Mouse (Mus musculus): Measurements from ENCODE around the gene Mbnl1. TPM values are rescaled to one million over a fixed set of nuclear protein-coding genes. Genes with fewer than 3 reads are reported as not detected.

Mbnl1 gene
- total RNA-seq, 2 experiments from 2014 or later, result 125 to 154 TPM

DNA sequence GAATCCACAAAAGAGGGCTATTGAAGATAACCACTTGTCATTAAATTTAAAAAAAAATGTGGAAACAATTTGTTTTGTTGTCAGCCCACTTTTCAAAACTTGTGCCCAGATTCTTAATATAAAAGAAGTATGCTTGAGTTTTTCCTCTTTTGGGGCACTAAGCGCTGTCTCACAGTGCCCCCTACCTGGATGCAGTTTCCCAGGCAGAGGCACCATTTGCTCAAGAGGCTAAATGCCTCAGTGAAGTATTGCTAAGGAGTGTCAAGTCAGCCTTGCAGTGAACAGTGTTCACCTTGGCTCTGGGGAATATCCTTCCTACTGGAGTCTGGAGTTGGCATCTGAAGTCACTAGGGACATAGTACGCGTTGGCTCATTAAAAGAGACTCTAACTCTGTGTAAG lies 113.4 kb downstream of the Mbnl1 start:
- intact Hi-C loops (cut with DNase I), result no loop called here
- no peak for DNase-seq (ENCODE audit: low spot score in 2 of 2)

DNA sequence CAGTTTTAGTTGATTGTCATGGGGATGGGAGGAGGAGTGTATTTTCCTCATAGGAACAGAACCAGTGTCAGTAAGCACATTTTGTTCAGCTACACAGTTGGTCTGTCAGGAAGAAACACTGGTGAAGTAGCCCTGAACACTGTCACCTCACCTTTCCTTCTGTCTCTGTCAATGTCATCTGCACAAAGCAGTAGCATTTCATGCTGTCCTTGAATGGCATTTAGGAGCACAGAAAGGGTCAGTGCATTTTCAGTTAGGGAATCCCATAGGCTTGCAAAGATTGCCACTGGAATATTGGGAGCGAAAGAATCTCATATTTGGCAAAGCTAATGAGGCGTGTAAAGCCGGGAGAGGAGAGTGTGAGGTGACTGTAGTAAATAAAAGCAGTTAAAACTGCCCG lies 114.5 kb downstream of the Mbnl1 start:
- no peak for DNase-seq (ENCODE audit: low spot score in 2 of 2)
- intact Hi-C loops (cut with DNase I), result no loop called here

DNA sequence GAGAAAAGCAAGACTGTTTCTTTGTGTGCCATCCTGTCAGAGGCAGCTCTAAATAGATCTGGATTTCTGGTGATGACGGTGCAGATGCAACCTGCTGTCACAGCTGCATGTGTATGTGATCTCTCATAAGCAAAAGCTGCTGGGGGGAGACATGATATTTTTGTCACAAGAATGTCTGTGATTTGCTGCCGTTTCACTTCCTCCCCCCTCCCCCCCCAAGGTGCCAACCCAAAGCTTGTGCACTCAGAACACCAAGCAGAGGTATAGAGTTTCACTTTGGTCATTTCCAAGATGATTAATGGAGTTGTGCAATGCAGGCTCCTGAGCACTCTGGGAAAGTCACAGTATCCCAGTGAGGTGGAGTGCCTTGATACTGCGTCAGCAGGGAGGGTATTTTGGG lies 116.7 kb downstream of the Mbnl1 start:
- no peak for DNase-seq (ENCODE audit: low spot score in 2 of 2)
- intact Hi-C loops (cut with DNase I), result no loop called here

DNA sequence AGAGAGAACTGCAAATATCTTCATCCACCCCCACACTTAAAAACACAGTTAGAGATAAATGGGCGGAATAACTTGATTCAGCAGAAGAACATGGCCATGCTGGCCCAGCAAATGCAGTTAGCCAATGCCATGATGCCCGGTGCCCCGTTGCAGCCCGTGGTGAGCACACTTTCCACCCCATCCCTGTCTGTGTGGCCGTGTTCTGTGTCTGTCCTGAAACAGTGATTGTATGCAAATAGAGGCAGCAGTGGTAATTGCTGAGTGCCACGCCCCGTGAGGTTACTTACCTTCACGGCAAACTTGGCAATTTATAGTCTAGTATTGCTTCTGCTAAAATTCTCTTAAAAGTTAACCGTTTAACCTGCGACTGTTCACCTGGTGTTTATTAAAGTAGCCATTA lies 123.0 kb downstream of the Mbnl1 start:
- intact Hi-C loops (cut with DNase I), result no loop called here
- DNase-seq (ENCODE audit: low spot score in 2 of 2), result no peak

DNA sequence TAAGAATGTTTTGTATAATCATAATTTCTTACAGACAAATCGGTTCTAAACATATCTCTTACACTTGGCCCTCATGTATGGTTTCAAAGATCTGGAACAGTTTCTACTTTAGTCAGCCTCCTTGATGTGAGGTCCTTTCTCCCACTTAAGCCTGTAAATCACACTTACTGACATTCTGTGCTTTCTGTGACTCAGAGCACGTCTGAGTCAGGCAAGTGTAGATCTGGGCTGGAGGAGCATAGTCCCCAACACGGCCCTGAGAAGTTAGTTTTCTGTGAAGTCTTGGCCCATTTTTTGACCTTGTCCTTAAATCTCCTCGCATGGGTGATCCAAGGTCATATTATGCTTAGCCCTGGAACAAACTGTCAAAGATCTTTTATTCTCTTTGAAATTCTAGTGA lies 124.4 kb downstream of the Mbnl1 start:
- DNase-seq (ENCODE audit: low spot score in 2 of 2), result no peak
- intact Hi-C loops (cut with DNase I), result no loop called here

DNA sequence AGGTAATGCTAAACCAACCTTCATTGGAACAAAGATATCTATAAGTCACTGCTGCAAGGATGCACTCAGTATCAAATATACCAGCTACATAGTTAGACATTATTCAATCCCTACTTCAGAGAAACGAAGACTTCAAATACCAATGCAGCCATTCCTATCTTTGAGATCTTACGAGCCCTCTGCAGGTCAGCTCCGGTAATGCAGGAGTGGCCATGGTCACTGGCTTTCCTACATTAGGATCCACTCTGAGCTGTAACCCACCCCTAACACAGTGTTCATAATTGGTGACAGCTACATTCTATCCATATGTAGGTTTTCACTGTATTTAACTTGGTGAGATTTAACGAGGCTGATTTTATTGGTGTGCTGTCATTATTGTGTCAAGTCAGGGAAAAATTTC lies 129.1 kb downstream of the Mbnl1 start:
- peak; percentile 25 to 66 for DNase-seq (ENCODE audit: low spot score in 2 of 2)
- intact Hi-C loops (cut with DNase I), result no loop called here

DNA sequence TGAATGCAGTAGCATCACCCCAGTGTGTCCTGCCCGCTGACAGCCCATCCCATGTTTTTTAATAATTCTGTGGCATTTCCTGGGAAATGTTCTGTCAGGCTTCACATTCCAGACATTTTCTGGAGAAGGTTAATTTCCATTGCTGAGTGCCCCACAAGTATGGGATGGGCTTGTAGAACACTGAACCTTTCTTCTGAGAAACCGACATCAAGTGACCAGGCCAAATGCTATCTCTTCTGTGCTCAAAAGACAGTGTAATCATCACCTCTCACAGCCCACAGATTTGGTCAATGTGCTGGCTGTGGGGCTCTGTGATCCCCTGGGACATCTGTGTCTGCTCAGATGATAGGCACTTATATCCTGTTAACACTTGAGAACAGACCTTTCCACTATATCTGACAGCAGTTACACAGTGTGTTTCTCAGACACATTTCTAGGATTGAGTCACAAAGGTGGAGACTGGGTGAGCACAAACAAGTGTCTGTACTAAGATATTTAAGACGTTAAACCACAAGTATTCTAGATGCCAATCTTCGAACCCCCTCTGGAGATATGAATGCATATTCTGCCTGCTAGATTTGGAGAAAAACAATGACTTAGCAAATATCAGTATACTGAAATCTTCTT lies 130.4 kb downstream of the Mbnl1 start:
- no peak for DNase-seq (ENCODE audit: low spot score in 2 of 2)
- intact Hi-C loops (cut with DNase I), result no loop called here

DNA sequence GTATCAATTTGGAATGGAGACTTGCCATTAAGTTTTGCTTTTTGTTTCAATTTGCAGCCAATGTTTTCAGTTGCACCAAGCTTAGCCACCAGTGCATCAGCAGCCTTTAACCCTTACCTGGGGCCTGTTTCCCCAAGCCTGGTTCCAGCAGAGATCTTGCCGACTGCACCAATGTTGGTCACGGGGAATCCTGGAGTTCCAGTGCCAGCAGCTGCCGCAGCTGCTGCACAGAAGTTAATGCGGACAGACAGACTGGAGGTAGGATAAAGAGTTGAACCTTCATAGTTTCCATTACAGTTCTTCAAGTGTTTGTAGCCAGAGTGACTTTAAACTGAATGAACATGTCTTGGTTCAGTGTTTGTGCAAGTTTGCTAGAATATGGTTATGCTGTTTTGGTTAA lies 131.0 kb downstream of the Mbnl1 start:
- intact Hi-C loops (cut with DNase I), result no loop called here
- DNase-seq (ENCODE audit: low spot score in 2 of 2), result no peak

DNA sequence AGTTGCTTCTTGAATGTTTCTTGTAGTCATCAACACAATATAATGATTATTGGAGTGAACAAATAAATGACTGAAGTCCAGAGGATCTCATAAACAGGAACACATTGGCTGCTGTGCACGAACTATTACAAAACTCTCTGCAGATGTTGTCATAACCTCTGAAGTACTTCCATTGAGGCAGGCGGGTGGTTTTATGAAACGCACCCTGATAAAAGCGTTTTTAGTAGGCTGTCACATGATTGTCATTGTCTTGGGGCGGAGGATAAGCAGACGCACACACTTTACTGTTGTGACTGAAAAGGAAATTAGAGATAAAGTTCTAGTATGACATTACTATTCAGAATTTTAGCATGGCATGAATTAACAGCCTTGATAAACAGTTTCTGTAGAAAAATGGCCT lies 131.6 kb downstream of the Mbnl1 start:
- intact Hi-C loops (cut with DNase I), result no loop called here
- no peak for DNase-seq (ENCODE audit: low spot score in 2 of 2)

DNA sequence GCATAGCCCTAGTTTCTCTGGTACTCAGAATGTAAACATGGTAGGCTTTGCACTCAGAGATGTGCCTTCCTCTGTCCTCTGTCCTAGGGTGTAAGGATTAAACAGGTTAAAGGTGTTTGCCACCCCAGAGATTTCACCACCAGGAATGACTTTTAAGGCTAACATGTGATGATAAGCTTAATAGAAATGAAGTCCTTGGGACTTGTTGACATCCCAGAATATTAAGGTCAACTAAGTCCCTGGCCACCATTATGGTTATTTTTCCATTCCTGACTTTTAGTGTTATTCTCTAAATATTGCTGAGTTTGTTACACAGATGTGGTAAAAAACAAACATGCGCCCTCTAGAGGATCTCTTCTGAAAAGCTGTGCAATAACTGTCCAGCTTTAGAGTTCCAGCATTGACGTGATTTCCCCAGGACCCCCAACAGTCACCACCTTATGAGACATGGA lies 136.3 kb downstream of the Mbnl1 start:
- no peak for DNase-seq (ENCODE audit: low spot score in 2 of 2)
- intact Hi-C loops (cut with DNase I), result no loop called here

DNA sequence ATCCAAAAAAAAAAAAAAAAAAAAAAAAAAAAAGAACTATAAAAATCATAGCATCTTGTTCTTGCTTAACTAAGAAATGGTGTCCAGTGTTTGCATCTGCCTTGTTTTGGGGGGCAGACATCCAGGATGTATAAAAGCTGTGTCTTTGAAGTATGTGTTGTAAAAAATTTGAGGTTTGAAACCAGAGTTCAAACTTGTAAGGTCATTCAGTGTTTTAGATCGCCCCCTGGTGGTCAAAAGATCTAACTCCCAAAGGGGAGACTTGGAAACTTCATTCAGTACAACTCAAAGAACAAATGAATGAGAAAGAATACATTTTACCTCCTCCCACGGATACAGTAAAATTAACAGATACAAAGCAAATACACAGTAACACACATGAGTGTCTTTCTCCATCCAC lies 139.2 kb downstream of the Mbnl1 start:
- intact Hi-C loops (cut with DNase I), result loop anchor here (5.0 kb wide), 1 partner anchor 110 kb away; no protein-coding TSS in a partner anchor
- DNase-seq (ENCODE audit: low spot score in 2 of 2), result peak in 1 of 2 experiments; percentile 28

DNA sequence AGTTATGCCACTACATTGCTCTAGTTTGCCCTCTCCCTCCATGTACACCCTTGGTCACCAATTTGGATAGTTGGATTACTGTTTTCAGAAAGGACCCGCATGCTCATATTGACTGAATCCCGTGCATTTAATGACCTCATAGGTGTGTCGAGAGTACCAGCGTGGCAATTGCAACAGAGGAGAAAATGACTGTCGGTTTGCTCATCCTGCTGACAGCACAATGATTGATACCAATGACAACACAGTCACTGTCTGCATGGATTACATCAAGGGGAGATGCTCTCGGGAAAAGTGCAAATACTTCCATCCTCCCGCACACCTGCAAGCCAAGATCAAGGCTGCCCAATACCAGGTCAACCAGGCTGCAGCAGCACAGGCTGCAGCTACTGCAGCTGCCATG lies 140.5 kb downstream of the Mbnl1 start:
- intact Hi-C loops (cut with DNase I), result loop anchor here (5.0 kb wide), 1 partner anchor 111 kb away; no protein-coding TSS in a partner anchor
- no peak for DNase-seq (ENCODE audit: low spot score in 2 of 2)

DNA sequence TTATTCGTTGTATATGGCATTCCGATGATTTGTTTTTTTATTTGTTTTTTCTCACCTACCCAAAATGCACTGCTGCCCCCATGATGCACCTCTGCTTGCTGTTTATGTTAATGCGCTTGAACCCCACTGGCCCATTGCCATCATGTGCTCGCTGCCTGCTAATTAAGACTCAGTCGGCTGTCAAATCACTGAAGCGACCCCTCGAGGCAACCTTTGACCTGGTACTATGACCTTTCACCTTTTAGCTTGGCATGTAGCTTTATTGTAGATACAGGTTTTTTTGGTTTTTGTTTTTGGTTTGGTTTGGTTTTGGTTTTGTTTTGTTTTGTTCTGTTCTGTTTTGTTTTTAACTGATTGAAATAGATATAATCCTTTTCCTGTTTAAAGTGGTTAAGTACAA lies 141.9 kb downstream of the Mbnl1 start:
- intact Hi-C loops (cut with DNase I), result loop anchor here (5.0 kb wide), 1 partner anchor 112 kb away; no protein-coding TSS in a partner anchor
- DNase-seq (ENCODE audit: low spot score in 2 of 2), result no peak

DNA sequence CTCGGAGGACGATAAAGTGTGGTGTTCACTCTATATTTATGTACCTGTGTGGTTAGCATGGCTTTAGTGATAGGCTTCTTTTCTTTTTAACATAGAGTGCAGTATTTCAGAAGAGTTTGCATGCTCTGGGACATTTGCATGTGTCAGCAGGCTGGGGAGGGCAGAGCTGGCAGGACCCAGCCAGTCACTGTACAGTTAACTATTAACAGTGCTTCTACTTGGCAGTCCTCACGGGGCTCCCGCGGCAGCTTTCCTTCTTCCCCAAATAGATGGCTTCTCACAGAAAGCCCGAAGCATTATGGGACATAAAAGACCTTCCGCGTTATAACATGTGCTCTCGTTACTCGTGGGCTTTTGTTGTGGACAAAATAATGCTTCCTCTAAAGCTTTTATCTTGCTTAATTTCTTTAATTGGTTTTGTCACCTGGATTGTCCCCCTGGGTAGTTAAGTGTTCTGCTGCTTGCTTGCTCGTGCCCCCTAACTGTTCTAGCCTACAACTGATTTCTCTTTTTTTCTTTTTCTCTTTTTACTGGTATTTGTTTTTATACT lies 142.5 kb downstream of the Mbnl1 start:
- no peak for DNase-seq (ENCODE audit: low spot score in 2 of 2)
- intact Hi-C loops (cut with DNase I), result no loop called here

DNA sequence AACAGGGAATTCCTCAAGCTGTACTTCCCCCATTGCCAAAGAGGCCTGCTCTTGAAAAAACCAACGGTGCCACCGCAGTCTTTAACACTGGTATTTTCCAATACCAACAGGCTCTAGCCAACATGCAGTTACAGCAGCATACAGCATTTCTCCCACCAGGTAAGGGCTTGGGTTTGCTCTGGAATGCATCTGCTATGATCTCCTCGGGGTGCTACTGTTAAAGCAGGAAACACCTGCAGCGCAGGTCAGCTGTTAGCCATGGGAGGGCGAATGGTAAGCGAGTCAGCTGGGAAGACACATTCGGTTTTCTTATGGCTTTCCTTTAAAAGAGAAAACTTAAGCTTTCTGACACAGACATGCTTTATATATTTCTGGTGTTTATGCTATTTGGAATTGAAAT lies 143.0 kb downstream of the Mbnl1 start:
- DNase-seq (ENCODE audit: low spot score in 2 of 2), result no peak
- intact Hi-C loops (cut with DNase I), result no loop called here

DNA sequence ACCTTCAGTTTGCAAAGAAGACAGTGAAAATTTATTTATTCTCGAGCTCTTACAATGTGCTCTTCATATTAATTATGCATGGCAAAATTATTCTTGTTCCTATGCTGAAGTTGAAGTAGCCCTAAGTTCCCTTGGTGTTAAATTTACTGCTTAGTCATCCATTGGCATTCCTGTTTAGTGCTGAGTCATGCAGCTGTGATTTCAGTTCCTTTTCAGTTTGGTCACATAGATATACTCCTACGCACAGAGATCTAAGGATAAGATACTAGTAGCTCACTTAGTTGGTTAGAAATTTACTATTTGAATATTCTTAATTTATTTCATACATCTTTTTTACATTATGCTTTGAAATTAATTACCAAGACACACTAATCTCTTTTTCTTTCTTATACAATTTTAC lies 143.5 kb downstream of the Mbnl1 start:
- intact Hi-C loops (cut with DNase I), result no loop called here
- no peak for DNase-seq (ENCODE audit: low spot score in 2 of 2)

DNA sequence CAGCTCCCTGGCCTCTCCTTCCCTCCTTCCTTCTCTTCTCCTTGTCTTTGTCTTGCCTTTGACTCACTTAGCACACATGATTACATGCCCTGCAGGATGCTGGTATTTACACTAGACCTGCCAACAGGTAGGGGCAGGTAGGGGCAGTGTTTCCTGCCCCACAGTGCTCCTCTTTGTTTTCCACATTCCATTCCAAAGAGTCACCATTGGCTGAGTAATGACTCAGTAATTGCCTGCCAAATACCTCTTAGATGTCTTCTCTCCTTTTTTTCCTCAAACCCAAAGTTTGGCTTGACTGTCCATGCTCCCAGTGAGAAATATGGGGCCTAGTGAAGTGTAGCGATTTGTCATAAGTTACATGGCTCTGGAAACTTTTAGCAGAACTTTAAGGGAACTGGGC lies 145.0 kb downstream of the Mbnl1 start:
- intact Hi-C loops (cut with DNase I), result no loop called here
- DNase-seq (ENCODE audit: low spot score in 2 of 2), result no peak

DNA sequence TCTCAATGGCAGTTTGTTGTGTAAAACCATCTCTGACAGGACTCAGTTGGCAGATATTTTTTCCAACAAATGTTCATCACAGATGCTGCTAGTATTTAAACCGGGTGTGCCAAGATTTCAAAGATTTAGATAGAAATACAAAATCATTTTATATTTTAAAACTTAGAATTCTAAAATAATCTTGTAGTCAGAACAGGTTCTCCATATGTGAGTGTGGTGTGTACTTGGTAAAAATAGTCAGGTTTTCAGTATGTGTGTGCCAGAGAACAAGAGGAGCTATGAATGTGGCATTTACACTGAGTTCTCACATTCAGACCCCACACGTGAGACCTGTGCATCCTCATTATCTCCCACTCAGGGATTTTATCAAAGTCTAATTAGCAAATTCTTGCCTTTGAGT lies 147.6 kb downstream of the Mbnl1 start:
- intact Hi-C loops (cut with DNase I), result no loop called here
- DNase-seq (ENCODE audit: low spot score in 2 of 2), result no peak

DNA sequence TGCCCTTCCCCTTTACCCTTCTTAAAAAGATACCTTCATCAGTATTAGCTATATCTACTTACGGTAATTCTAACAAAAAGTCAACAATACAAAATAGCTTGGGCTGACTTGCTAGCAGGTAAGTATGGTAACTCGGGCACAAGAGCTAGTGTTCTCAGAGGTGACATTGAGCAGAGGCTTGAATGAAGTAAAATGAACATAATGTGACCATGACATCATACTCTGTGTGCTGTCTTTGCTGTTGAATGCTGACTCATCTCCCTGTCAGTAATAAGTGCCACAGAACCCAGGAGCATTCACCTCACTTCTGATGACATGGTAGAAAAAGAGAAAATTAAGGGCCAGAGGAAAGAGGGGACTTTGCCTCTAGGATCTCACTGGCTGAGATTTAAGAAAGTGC lies 158.6 kb downstream of the Mbnl1 start:
- no peak for DNase-seq (ENCODE audit: low spot score in 2 of 2)
- intact Hi-C loops (cut with DNase I), result no loop called here

DNA sequence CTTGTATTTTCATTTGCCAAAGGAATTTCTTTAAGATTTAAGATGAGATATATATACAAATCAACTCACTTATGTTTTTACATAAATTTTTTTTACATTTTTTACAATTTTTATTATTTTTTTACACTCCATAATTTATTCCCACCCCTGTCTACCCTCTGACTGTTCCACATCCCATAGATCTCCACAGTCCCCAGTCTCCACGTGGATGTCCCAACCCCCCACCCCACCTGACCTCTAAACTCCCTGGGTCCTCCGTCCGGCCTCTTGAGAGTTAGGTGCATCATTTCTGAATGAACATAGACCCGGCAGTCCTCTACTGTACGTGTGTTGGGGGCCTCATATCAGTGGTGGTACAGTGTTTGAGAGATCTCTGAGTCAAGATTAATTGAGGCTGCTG lies 159.1 kb downstream of the Mbnl1 start:
- intact Hi-C loops (cut with DNase I), result no loop called here
- DNase-seq (ENCODE audit: low spot score in 2 of 2), result no peak

DNA sequence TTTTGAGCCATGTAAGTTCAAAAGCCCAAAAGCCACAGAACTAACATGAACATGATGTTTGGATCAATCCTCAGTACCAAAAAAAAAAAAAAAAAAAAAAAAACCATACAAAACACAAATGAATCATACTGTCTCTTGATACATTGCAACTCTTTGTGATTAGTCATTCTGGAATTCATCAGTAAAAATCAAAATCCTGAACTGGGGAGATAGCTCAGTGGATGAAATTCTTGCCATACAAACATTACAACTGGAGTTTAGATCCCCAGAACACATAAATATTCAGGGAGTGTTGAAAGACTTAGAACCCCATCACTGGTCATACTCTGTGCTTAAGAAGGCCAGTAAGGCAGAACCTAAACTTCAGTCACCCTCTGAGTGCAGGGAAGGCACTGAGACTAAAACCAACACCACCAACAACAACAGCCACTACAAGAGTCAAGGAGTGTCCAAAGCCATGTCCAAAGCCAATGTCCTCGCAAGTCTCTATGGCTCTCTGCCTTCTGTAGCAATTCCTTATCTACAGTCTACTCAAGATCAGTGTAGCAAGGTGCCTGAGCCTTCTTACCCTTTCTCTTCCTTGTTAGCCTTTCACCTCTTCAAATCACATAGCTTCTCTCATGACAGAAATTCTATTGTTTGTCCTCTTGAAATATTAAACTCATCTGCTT lies 160.3 kb downstream of the Mbnl1 start:
- intact Hi-C loops (cut with DNase I), result no loop called here
- no peak for DNase-seq (ENCODE audit: low spot score in 2 of 2)

All from left cerebral cortex, postnatal 36 days (tissue).